Mouse (Mus musculus): ENCODE measurements around the gene Trmt1. TPM values are rescaled to one million over a fixed set of nuclear protein-coding genes. Genes with fewer than 3 reads are reported as not detected.
"Not testable (repeated sequence)": the region's sequence is repeated elsewhere in the genome, so short reads cannot be mapped to it uniquely, and the experiment has no call there.

Trmt1 gene
- polyA plus RNA-seq, 1 experiment = 87.5 TPM

DNA sequence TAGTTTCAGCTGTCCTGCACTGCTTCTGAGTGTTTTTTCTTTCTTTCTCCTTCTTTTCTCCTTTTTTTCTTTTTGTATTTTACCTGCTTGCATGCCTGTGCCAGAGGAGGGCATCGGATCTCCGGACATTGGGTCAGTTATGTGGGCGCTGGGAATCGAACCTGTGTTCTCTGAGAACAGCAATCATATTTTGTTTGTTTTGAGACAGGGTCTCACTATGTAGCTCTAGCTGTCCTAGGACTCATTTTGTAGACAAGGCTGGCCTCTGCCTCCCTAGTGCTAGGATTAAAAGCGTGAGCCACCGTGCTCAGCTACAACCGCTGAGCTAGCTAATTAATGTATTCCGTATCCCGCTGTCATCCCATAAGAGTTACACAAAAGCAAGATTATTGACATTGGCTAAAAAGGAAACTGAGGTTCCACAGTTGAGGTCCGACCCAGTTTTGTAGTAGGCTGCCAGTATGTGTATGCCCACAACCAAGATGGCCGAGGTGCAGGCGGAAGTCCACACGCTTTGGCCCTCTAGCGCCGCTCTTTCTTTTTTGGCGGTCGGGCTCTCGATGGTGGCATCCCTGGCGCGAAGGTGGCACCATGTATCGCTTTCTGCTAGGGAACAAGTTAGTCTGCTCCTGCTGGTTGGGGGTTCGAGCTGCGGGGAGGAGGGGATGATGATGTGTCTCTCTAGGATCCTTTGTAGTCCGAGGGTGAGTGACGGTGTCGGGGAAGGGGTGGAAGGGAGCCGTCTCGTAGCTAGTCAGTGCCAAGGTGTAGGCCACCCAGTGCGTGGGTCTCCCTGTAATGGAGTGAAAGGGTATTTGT is 21.3 kb upstream of the Trmt1 start:
- peak; percentile 80 for DNase-seq
- WGBS = under 1% methylated on average over 29 of the region's 29 CpGs
- TF ChIP-seq POLR2A (IDR thresholded peaks at IDR 0.05; ENCODE audit: borderline replicate concordance, extremely low read depth, low read depth, low read length) (peak; percentile 58; the same call in 1 of the 2 replicates), CTCF (IDR thresholded peaks at IDR 0.05; ENCODE audit: insufficient read depth, low read length) (0 out of 2 replicates have a peak, but pooled peaks have one; percentile 11)
- peaks cover 5% of the 10 kb centered on the region for H3K4me1 ChIP-seq (ENCODE audit: control insufficient read depth, insufficient read depth, low read length)
- H3K4me3 ChIP-seq (replicated peaks; ENCODE audit: extremely low read depth, low read depth, low read length) = peak overlapping the region; percentile 74

GRCm38 (mm10) chr8:84665385-84665893 is 20.7 kb upstream of the Trmt1 start:
- peaks cover 4% of the 10 kb centered on the region for H3K4me1 ChIP-seq (ENCODE audit: control insufficient read depth, insufficient read depth, low read length)
- WGBS = 2% methylated on average over 14 of the region's 14 CpGs
- TF ChIP-seq CTCF (IDR thresholded peaks at IDR 0.05; ENCODE audit: insufficient read depth, low read length) (no peak), POLR2A (IDR thresholded peaks at IDR 0.05; ENCODE audit: borderline replicate concordance, extremely low read depth, low read depth, low read length) (no peak)
- DNase-seq = no peak
- H3K4me3 ChIP-seq (replicated peaks; ENCODE audit: extremely low read depth, low read depth, low read length) = peak overlapping the region; percentile 74

GRCm38 (mm10) chr8:84668081-84668480 is 18.0 kb upstream of the Trmt1 start:
- TF ChIP-seq POLR2A (IDR thresholded peaks at IDR 0.05; ENCODE audit: borderline replicate concordance, extremely low read depth, low read depth, low read length) (no peak), CTCF (IDR thresholded peaks at IDR 0.05; ENCODE audit: insufficient read depth, low read length) (no peak)
- Histone ChIP-seq H3K4me3 (replicated peaks; ENCODE audit: extremely low read depth, low read depth, low read length) (no peak overlapping the region), H3K4me1 (ENCODE audit: control insufficient read depth, insufficient read depth, low read length) (peaks cover 4% of the 10 kb centered on the region)
- 48% methylated on average over 1 of the region's 1 CpGs for WGBS
- no peak for DNase-seq

- no peak overlapping the region for H3K4me3 ChIP-seq (replicated peaks; ENCODE audit: extremely low read depth, low read depth, low read length)
- H3K4me1 ChIP-seq (ENCODE audit: control insufficient read depth, insufficient read depth, low read length) = peaks cover 4% of the 10 kb centered on the region
- no peak for DNase-seq
- 77% methylated on average over 6 of the region's 6 CpGs for WGBS
- TF ChIP-seq POLR2A (IDR thresholded peaks at IDR 0.05; ENCODE audit: borderline replicate concordance, extremely low read depth, low read depth, low read length) = no peak
- TF ChIP-seq CTCF (IDR thresholded peaks at IDR 0.05; ENCODE audit: insufficient read depth, low read length) = no peak
Observed at GRCm38 (mm10) chr8:84668731-84669485, 17.2 kb upstream of the Trmt1 start.

- DNase-seq; H3K4me1 ChIP-seq (ENCODE audit: control insufficient read depth, insufficient read depth, low read length); H3K4me3 ChIP-seq (replicated peaks; ENCODE audit: extremely low read depth, low read depth, low read length): not testable (repeated sequence)
- 75% methylated on average over 5 of the region's 5 CpGs for WGBS
Observed at GRCm38 (mm10) chr8:84670295-84671006, 15.7 kb upstream of the Trmt1 start.

GRCm38 (mm10) chr8:84677305-84677704 is 8.8 kb upstream of the Trmt1 start:
- H3K4me1 ChIP-seq (ENCODE audit: control insufficient read depth, insufficient read depth, low read length) = no peaks in the 10 kb centered on the region
- TF ChIP-seq CTCF (IDR thresholded peaks at IDR 0.05; ENCODE audit: insufficient read depth, low read length) = no peak
- no peak for TF ChIP-seq POLR2A (IDR thresholded peaks at IDR 0.05; ENCODE audit: borderline replicate concordance, extremely low read depth, low read depth, low read length)
- no peak for DNase-seq
- H3K4me3 ChIP-seq (replicated peaks; ENCODE audit: extremely low read depth, low read depth, low read length) = no peak overlapping the region
- WGBS = 90% methylated on average over 5 of the region's 5 CpGs

- no peak for TF ChIP-seq POLR2A (IDR thresholded peaks at IDR 0.05; ENCODE audit: borderline replicate concordance, extremely low read depth, low read depth, low read length)
- TF ChIP-seq CTCF (IDR thresholded peaks at IDR 0.05; ENCODE audit: insufficient read depth, low read length) = no peak
- H3K4me3 ChIP-seq (replicated peaks; ENCODE audit: extremely low read depth, low read depth, low read length) = no peak overlapping the region
- 76% methylated on average over 2 of the region's 2 CpGs for WGBS
- no peak for DNase-seq
- H3K4me1 ChIP-seq (ENCODE audit: control insufficient read depth, insufficient read depth, low read length) = peaks cover 4% of the 10 kb centered on the region
Observed at GRCm38 (mm10) chr8:84681476-84681875, 4.6 kb upstream of the Trmt1 start.

DNA sequence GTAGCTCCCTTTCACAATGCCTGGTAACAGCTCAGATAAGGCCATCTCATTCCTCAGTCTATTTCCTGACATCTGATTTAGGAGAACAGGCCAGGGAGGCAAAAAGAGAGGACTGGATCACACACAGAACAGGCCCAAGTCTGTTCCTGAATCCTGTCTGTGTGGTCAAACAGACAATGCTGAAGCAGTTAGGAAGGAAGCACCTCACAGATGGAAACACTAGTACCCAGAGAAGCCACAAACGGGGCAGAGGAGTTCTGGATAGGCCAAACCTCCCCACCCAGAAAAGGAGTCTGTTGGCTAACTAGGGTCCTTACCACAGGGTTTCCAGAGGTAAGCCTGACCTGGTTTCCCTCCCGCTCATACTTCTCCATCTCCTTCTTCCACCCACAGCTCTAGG is 3.9 kb upstream of the Trmt1 start:
- WGBS = 71% methylated on average over 2 of the region's 2 CpGs
- no peak for DNase-seq
- Histone ChIP-seq H3K4me1 (ENCODE audit: control insufficient read depth, insufficient read depth, low read length) (peaks cover 6% of the 10 kb centered on the region), H3K4me3 (replicated peaks; ENCODE audit: extremely low read depth, low read depth, low read length) (no peak overlapping the region)
- no peak for TF ChIP-seq CTCF (IDR thresholded peaks at IDR 0.05; ENCODE audit: insufficient read depth, low read length)
- no peak for TF ChIP-seq POLR2A (IDR thresholded peaks at IDR 0.05; ENCODE audit: borderline replicate concordance, extremely low read depth, low read depth, low read length)

GRCm38 (mm10) chr8:84684537-84684936 is 1.6 kb upstream of the Trmt1 start:
- H3K4me1 ChIP-seq (ENCODE audit: control insufficient read depth, insufficient read depth, low read length) = peaks cover 12% of the 10 kb centered on the region
- TF ChIP-seq POLR2A (IDR thresholded peaks at IDR 0.05; ENCODE audit: borderline replicate concordance, extremely low read depth, low read depth, low read length) = no peak
- no peak for TF ChIP-seq CTCF (IDR thresholded peaks at IDR 0.05; ENCODE audit: insufficient read depth, low read length)
- WGBS = 54% methylated on average over 3 of the region's 3 CpGs
- no peak overlapping the region for H3K4me3 ChIP-seq (replicated peaks; ENCODE audit: extremely low read depth, low read depth, low read length)
- no peak for DNase-seq

Data from lung, adult 2 months (tissue).